Mouse (Mus musculus): ENCODE results near the gene Olfr1250. TPM values are rescaled to one million over a fixed set of nuclear protein-coding genes. Genes with fewer than 3 reads are reported as not detected.
"Not testable (repeated sequence)": the region's sequence is repeated elsewhere in the genome, so short reads cannot be mapped to it uniquely, and the experiment has no call there.

Gene Olfr1250
- total RNA-seq (2021), result under 1 TPM in 1 of 2 experiments, not detected in 1; 0.08 TPM

DNA sequence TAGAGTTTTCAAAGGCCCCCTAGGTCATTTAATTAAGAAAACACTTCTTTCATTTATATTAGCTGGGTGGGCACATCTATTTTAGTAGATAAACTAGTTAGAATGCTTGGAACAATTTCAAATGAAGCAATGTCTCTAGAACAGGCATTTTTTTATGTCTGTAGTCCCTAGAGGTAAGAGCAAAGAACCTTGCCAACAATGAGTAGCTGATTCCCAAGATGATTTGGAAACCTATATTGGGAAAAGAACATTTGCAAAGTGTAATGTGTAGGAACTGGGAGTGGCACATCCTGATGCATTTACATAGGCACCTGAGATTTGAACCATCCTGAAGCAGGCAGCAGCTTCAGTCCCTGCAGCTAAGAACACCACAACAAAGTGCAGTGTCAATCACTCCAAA lies at the start of gene Olfr1250:
TSS of gene Olfr1250 (minus strand) at position 101 of the 400 bp plus-strand sequence.
- no peak for DNase-seq
- intact Hi-C loops (cut with DNase I), result no loop called here

DNA sequence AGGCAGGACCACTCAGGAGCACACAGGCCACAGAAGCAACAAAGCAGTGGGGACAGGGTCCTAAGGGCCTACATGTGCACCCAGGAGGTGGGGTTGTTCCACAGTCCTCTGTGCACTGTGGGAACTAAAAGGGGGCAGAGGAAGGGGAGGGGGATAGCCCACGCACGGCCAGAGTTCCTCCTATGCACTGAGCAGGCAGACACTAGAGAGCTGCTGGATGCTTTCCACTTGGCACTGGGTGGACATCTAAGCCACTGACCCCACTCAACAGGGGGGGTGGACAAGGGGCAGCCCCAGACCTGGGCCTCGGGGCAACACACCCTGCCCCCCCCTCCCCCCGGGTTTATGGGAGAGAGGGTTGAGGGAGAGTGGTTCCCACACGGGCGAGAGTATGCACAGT lies 30.7 kb upstream of the Olfr1250 start:
- intact Hi-C loops (cut with DNase I), result no loop called here
- peak; percentile 0 for DNase-seq

GRCm38 (mm10) chr2:89671836-89672235 lies 10.6 kb upstream of the Olfr1250 start, which contains the start of gene Olfr1251:
Gene Olfr1251, minus strand, starts transcription at chr2:89671936.
- no peak for DNase-seq
- intact Hi-C loops (cut with DNase I), result no loop called here

DNA sequence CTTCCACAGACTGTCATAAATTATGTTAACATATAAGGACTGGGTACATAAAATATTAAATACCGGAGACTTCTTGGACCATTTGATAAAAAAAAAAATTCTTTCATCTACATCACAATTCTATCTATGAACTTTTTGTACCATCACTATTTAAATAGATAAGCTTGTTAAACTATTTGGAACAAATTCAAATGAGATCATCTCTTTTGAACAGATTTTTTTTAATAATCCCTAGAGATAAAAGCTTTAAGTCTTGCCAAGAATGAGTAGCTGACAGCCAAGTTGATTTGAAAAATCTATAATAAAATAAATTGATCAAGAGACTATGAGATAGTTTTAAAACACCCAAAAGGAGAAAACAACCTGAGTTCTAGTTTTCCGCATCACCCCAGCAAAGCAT lies 26.4 kb downstream of the Olfr1250 start, which contains the start of gene Olfr1249:
TSS of gene Olfr1249 (minus strand) at position 101 of the 400 bp plus-strand sequence.
- no peak for DNase-seq
- intact Hi-C loops (cut with DNase I), result no loop called here

DNA sequence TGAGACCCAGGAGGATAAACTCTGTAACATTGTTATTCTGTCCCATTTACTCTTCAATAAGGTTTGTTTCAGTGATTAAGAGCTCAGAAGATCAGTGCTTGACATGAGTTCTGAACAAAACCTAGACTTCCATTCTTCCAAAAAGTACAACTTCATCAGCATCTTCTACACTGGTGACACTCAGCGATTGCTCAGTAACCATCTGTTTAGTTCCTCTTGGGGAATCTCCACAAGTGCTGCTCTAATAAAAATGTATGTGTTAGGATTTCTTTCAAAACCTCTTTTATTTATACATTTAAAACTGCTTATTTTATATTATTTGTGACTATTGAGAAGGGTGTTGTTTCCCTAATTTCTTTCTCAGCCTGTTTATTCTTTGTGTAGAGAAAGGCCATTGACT lies 43.1 kb downstream of the Olfr1250 start, which contains the start of gene Olfr1248:
TSS of gene Olfr1248 (minus strand) at position 101 of the 400 bp plus-strand sequence.
- intact Hi-C loops (cut with DNase I); DNase-seq: not testable (repeated sequence)

- intact Hi-C loops (cut with DNase I), result no loop called here
- DNase-seq, result no peak
Measured at GRCm38 (mm10) chr2:89614030-89614429, 47.2 kb downstream of the Olfr1250 start, which contains the start of gene Olfr1247. Gene Olfr1247, minus strand, starts transcription at chr2:89614130.

Other genes starting within 250 kb of the Olfr1250 start
- gene Olfr1239, start 241.1 kb downstream of the Olfr1250 start, total RNA-seq (2021), result not detected
- not detected for gene Olfr1240, start 218.5 kb downstream of the Olfr1250 start, total RNA-seq (2021)
- gene Olfr1241, start 174.3 kb downstream of the Olfr1250 start, total RNA-seq (2021), result not detected
- not detected for gene Olfr1242, start 163.1 kb downstream of the Olfr1250 start, total RNA-seq (2021)
- gene Olfr1243, start 130.0 kb downstream of the Olfr1250 start, total RNA-seq (2021), result not detected
- gene Olfr1245, start 83.0 kb downstream of the Olfr1250 start, total RNA-seq (2021), result not detected
- not detected for gene Olfr1246, start 68.3 kb downstream of the Olfr1250 start, total RNA-seq (2021)
- gene Olfr1247, start 47.3 kb downstream of the Olfr1250 start, total RNA-seq (2021), result under 1 TPM; 0.10 to 0.12 TPM
- not detected for gene Olfr1248, start 43.2 kb downstream of the Olfr1250 start, total RNA-seq (2021)
- gene Olfr1249, start 26.5 kb downstream of the Olfr1250 start, total RNA-seq (2021), result not detected
- gene Olfr1251, start 10.5 kb upstream of the Olfr1250 start, total RNA-seq (2021), result not detected
- gene Olfr1252, start 63.5 kb upstream of the Olfr1250 start, total RNA-seq (2021), result not detected
- gene Olfr1253, start 95.6 kb upstream of the Olfr1250 start, total RNA-seq (2021), result not detected
- gene Olfr1254, start 132.2 kb upstream of the Olfr1250 start, total RNA-seq (2021), result not detected
- not detected for gene Olfr1255, start 150.6 kb upstream of the Olfr1250 start, total RNA-seq (2021)
- not detected for gene Olfr1256, start 180.1 kb upstream of the Olfr1250 start, total RNA-seq (2021)
- not detected for gene Olfr48, start 186.7 kb upstream of the Olfr1250 start, total RNA-seq (2021)
- not detected for gene Olfr1257, start 217.0 kb upstream of the Olfr1250 start, total RNA-seq (2021)